ENCODE assay signal across 9 mouse cellular contexts in genomic region chr12:91401049-91401352, GRCm38 (mm10). TPM values are rescaled to one million over a fixed set of nuclear protein-coding genes. Genes with fewer than 3 reads are reported as not detected.
DNase-seq lines count a peak whose midpoint lies in the region; ATAC-seq and TF ChIP-seq lines count a peak whose summit lies in the region.
"Had no signal": no experiment of that assay in that cellular context is flagged by ENCODE, and none has a peak within 500 bp of the region (broad histone marks: within the 10 kb centered on the region; RNA-seq: fewer than 3 reads in every experiment).

No protein-coding gene starts in this region.

- H3K27me3 ChIP-seq in heart, embryonic 14.5 days (ENCODE audit: control insufficient read depth, insufficient read depth, low read length) = peaks cover 11% of the 10 kb centered on the region
- peaks cover 17% of the 10 kb centered on the region; the same call in 1 of the 2 replicates for H3K27me3 ChIP-seq in hindbrain, embryonic 15.5 days
- H3K27me3 ChIP-seq in midbrain, embryonic 13.5 days = peaks cover 35% of the 10 kb centered on the region

- no peaks in the 10 kb centered on the region for H3K9me3 ChIP-seq in heart, embryonic 14.5 days (ENCODE audit: control insufficient read depth, low read length)
- H3K9me3 ChIP-seq in hindbrain, embryonic 15.5 days = no peaks in the 10 kb centered on the region
- no peaks in the 10 kb centered on the region for H3K9me3 ChIP-seq in midbrain, embryonic 13.5 days

- peak overlapping the region; percentile 54; the same call in 1 of the 2 replicates for H3K9ac ChIP-seq in heart, embryonic 14.5 days (ENCODE audit: low read length)
- H3K9ac ChIP-seq in hindbrain, embryonic 15.5 days = peak overlapping the region; percentile 34
- H3K9ac ChIP-seq in midbrain, embryonic 13.5 days (replicated peaks) = peak overlapping the region; percentile 57

- peak overlapping the region; percentile 43 to 44 for H3K4me3 ChIP-seq in heart, embryonic 14.5 days (ENCODE audit: control insufficient read depth in 1 of 2, insufficient read depth in 1 of 2, low read depth in 1 of 2, low read length in 2 of 2)
- H3K4me3 ChIP-seq in bone marrow macrophage, adult 2 months (ENCODE audit: insufficient read depth, low read length) = peak overlapping the region; percentile 37
- peak overlapping the region; percentile 49 for H3K4me3 ChIP-seq in hindbrain, embryonic 15.5 days
- H3K4me3 ChIP-seq in midbrain, embryonic 13.5 days (replicated peaks) = peak overlapping the region; percentile 51

- 5% methylated on average over 12 of the region's 12 CpGs for WGBS in heart, embryonic 14.5 days
- 5% methylated on average over 12 of the region's 12 CpGs for WGBS in hindbrain, embryonic 15.5 days
- 4% methylated on average over 12 of the region's 12 CpGs for WGBS in midbrain, embryonic 13.5 days

- H3K4me2 ChIP-seq in heart, embryonic 14.5 days (ENCODE audit: low read length) = peak overlapping the region; percentile 91
- H3K4me2 ChIP-seq in hindbrain, embryonic 15.5 days = peak overlapping the region; percentile 88
- peak overlapping the region; percentile 88 for H3K4me2 ChIP-seq in midbrain, embryonic 13.5 days (replicated peaks)

- TF ChIP-seq CTCF in bone marrow macrophage, adult 2 months (IDR thresholded peaks at IDR 0.05; ENCODE audit: low read depth, low read length) = no peak

- DNase-seq in heart, postnatal 4 days = no peak
- no peak for DNase-seq in c-Kit-positive CD71-positive TER-119-positive erythroid progenitor cells, embryonic 14.5 days (ENCODE audit: low spot score)
- DNase-seq in urinary bladder, postnatal 10 days (ENCODE audit: low spot score) = no peak
- DNase-seq in spleen, postnatal 36 days (ENCODE audit: low spot score in 2 of 2) = no peak
- DNase-seq: kidney, postnatal 14 days had no signal

- TF ChIP-seq POLR2A in bone marrow macrophage, adult 2 months (IDR thresholded peaks at IDR 0.05; ENCODE audit: borderline replicate concordance, low read depth, low read length) = no peak

- H3K27ac ChIP-seq in heart, embryonic 14.5 days (replicated peaks in 1 of 2; ENCODE audit: control insufficient read depth in 1 of 2, insufficient read depth in 1 of 2, low read depth in 2 of 2, low read length in 2 of 2) = no peak overlapping the region
- H3K27ac ChIP-seq in bone marrow macrophage, adult 2 months (ENCODE audit: insufficient read depth, low read depth, low read length) = no peak overlapping the region
- H3K27ac ChIP-seq in hindbrain, embryonic 15.5 days (replicated peaks) = no peak overlapping the region
- H3K27ac ChIP-seq in midbrain, embryonic 13.5 days = no peak overlapping the region

- H3K4me1 ChIP-seq in heart, embryonic 14.5 days (ENCODE audit: control insufficient read depth in 2 of 2, insufficient read depth in 2 of 2, low read length in 2 of 2) = no peaks in the 10 kb centered on the region; a peak in 1 of 4 replicates
- no peaks in the 10 kb centered on the region for H3K4me1 ChIP-seq in bone marrow macrophage, adult 2 months (ENCODE audit: control insufficient read depth, insufficient read depth, low read length)
- H3K4me1 ChIP-seq in hindbrain, embryonic 15.5 days (replicated peaks) = peaks cover 10% of the 10 kb centered on the region
- peaks cover 9% of the 10 kb centered on the region for H3K4me1 ChIP-seq in midbrain, embryonic 13.5 days (replicated peaks)

- H3K36me3 ChIP-seq in heart, embryonic 14.5 days (ENCODE audit: control insufficient read depth, insufficient read depth, low read length) = no peaks in the 10 kb centered on the region
- no peaks in the 10 kb centered on the region for H3K36me3 ChIP-seq in hindbrain, embryonic 15.5 days
- H3K36me3 ChIP-seq in midbrain, embryonic 13.5 days = no peaks in the 10 kb centered on the region

- ATAC-seq in heart, embryonic 14.5 days (ENCODE audit: insufficient number of reproducible peaks, insufficient read depth, low FRiP score, low read depth) = no peak
- ATAC-seq in hindbrain, embryonic 15.5 days (ENCODE audit: low FRiP score, low read depth) = no peak; the same call in 1 of the 2 replicates
- no peak for ATAC-seq in midbrain, embryonic 13.5 days

RNA-seq across cellular contexts. Expression of gene Tshr, which starts 16.6 kb away (rescaled TPM):
- 0.04 TPM in 1 of 2 replicates, not detected in the other for polyA plus RNA-seq in heart, embryonic 14.5 days (2014; fragmentation: Nextera tagmentation; extraction: Ambion mirVana)
- total RNA-seq in heart, postnatal 4 days (2021) = under 1 TPM; 0.05 to 0.07 TPM
- polyA plus RNA-seq in bone marrow macrophage, adult 2 months (2012; ENCODE audit: insufficient read depth, insufficient read length, missing spikeins) = not detected in 2 replicates
- polyA plus RNA-seq in hindbrain, embryonic 15.5 days (2015; fragmentation: Nextera tagmentation; extraction: Ambion mirVana) = 0.67 and 0.81 TPM in 2 replicates
- polyA plus RNA-seq in midbrain, embryonic 13.5 days (2015; fragmentation: Nextera tagmentation; extraction: Ambion mirVana) = 0.14 and 0.27 TPM in 2 replicates

RNA-seq across cellular contexts. Expression of gene Cep128, which starts 16.8 kb away (rescaled TPM):
- 7.4 and 8.9 TPM in 2 replicates for polyA plus RNA-seq in heart, embryonic 14.5 days (2014; fragmentation: Nextera tagmentation; extraction: Ambion mirVana)
- total RNA-seq in heart, postnatal 4 days (2021) = 10 to 100 TPM; 17.1 to 19.1 TPM
- 21.0 and 26.0 TPM in 2 replicates for polyA plus RNA-seq in bone marrow macrophage, adult 2 months (2012; ENCODE audit: insufficient read depth, insufficient read length, missing spikeins)
- 3.6 and 4.2 TPM in 2 replicates for polyA plus RNA-seq in hindbrain, embryonic 15.5 days (2015; fragmentation: Nextera tagmentation; extraction: Ambion mirVana)
- polyA plus RNA-seq in midbrain, embryonic 13.5 days (2015; fragmentation: Nextera tagmentation; extraction: Ambion mirVana) = 4.6 and 5.5 TPM in 2 replicates
